Mouse (Mus musculus): ENCODE data around the gene 1810009A15Rik. TPM values are rescaled to one million over a fixed set of nuclear protein-coding genes. Genes with fewer than 3 reads are reported as not detected.

1810009A15Rik gene
- total RNA-seq (2023), result 32.7 to 40.6 TPM (median 37.3 TPM) in 4 replicates

DNA sequence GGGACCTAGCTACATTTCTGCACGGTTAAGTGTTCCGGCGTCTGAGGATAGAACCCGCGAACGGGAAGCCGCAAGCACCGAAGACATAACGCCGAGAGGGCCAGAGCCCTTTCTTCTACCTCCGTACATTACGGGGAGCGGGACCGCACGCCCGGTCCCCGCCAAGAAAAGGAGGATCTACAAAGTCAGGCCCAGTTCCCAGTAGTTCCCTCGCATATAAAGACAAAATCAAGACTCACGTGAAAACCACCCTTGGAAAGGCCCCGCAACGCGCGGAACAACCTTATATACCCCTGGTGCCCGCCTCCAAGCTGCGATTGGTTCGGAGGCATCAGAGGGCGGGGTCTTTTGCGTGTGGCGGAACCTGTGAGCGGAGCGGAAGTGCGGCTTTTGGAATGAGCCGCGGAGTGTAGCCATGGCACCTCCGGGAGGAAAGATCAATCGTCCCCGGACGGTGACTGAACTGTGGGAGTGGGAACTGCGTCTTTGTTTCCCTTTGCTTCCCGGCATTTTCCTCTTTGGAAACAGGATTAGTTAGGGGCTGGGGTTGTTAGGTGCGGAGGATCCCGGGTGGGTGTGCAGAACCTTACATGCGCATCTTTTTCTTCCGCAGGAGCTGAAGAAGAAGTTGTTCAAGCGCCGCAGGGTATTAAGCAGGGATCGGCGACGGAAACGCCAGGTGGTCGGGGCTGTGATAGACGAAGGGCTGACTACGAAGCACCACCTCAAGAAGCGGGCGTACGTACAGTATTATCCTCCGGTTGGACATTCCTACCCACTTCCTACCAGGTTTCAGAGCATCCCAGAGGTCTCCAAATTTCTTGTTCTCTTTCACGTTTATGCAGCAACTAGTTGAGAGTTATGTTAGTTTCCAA, at the start of gene 1810009A15Rik, which contains the start of gene Gm49416:
Gene 1810009A15Rik (plus strand): TSS at position 343 of the 875 bp plus-strand sequence.
Gene Gm49416 (plus strand): TSS at position 416 of the 875 bp plus-strand sequence.

DNA sequence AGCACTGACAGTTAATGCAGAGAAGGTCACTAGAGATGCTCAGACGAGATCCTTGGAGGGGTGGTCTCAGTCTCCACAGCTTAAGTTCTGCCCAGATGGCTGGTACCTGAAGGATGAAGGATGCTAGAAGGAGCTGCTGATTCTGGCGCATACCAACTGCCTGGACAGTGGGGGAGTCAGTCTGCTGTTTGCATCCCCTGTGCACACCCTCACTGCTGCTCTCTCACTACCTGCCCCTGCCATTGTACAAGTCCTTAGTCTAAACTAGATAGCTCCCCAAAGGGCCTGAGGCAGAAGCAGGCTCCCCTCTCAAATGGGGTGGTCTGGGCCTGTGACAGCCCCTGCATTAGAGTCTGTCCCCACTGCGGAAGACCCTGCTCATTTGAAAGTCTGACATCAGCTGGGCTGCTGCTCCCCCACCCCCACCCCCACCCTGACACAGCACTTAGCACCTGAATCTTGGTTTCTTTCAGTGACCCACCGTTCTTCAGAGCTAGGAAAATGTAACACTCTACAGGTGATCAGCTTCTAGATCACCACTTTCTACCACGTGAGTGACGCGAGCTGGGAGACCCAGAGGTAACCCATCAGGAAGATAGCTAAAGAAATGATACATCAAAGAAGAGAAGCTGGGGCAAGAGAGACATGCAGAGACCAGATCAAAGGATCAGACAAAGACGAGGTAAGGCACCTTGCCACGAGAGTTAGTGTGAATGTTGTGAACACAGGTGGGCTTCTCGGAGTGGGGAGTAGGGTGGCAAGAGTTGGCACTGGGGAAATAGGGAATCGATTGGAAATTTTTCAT, 49.3 kb upstream of the 1810009A15Rik start, which contains the start of gene Gng3:
Gene Gng3 (minus strand): TSS at position 92 of the 805 bp plus-strand sequence.

DNA sequence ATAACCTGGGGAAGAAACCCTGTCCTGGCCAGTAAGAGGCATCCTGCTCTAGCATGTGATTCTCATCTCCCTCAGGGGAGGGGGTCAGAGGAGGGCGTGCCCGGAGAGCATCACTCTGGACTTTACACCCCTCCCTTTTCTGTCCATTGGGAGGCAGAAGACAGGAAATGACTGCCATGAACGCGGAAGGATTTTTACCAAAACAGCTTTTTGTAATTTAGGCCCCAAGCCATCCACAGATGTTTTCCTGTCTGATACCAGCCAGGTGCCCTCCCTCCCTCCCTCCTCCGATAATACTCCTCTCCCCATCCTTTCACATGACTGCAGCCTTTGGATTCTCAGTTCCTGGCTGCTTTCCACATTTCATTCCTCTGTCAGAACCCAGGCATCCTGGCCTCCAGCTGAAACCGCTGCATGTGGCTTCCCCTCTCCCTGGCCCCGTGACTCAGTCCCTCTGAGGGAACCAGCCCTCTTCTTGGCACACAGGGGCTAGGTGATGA, 38.2 kb upstream of the 1810009A15Rik start, which contains the start of gene Lrrn4cl:
Gene Lrrn4cl (plus strand): TSS at position 367 of the 500 bp plus-strand sequence.

DNA sequence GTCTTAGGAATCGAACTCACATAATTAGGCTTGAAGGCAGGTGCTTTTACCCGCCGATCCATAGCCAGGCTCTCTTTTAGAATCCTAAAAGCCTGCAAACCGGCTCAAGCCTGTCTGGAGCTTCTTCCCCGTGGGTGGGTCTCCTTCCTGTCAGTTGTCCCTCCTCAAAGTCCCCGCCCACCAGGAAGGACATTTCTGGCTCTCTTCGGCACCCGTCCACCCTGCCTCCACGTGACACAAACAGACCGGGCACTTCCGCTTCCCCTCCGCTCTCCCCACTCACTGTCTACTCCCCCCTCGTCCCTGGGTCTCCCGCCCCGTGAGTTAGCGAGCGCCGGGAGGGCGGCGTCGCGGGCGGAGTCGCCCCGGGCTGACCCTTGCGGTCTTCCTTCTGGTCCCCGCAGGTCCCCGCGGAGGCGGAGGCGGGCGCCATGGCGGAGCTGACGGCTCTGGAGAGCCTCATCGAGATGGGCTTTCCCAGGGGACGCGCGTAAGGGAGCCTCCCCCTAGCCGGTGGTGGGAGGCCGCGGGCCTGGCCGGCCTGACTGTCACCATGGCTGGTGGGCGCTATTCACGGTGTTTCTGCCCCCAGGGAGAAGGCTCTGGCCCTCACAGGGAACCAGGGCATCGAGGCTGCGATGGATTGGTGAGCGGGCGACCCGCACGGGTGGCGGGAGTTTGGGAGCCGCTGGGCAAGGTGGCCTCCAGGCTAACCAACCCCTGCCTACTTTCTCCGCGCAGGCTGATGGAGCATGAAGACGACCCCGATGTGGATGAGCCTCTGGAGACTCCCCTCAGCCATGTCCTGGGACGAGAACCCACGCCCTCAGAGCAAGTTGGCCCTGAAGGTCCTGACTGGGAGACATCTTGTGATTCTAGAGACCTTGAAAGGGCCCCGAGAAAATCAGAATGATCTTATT, 17.1 kb upstream of the 1810009A15Rik start, which contains the start of gene Ubxn1:
Gene Ubxn1 (plus strand): TSS at position 230 of the 920 bp plus-strand sequence.

DNA sequence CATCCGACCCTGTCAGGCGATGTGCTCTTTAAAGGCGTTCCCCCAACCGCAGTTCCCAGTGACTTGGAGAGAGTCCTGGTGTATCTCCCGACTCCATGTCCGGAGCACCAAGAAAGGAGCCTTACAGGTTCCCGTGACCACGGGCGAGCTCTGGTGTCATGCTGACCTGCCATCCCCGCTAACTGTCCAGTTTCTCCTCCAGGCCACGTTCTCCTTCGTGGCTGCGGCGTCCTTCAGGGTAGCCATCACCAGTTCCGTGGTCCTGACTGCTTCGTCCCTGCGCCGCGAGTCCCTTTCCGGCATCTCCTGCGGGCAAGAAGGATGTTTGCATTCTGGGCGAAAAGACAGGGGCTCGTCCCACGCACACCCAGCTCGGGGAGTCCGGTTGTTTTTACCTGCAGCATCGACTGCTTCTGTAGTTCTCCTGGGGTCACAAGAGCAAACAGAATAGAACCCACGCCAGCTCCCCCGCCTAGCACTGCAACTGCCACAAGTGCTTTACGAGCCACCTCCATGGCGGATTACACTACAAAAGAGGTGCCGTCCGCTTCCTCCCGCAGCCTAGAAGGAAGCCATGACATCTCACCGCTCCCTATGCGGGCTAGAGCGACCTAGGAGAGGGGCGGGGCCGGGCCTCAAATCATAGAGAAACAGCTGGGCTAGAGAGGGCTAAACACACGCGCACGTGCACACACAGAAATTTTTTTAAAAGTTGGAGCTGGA, 8.2 kb upstream of the 1810009A15Rik start, which contains the start of gene Uqcc3:
Gene Uqcc3 (minus strand): TSS at position 613 of the 723 bp plus-strand sequence.

DNA sequence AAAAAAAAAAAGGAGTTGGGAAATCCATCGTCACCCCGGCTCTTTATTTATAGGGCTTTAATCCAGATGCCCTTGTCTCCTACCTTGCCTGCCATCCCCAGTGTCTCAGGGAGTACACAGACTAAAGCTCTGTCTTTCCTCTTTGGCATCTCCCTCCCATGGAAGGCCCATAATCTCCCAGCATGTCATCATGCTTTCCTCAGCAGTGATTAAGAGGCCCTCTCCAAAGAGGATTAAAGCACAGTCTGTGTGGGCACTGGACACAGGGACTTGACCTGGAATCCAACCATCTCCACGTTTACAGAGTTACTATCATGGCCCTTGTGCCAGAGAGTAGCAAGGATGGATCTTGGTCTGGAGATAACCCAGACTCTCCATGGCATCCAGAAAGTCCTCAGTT, 5.0 kb upstream of the 1810009A15Rik start, which contains the start of the genes Lbhd1 and Gm49403:
Gene Lbhd1 (plus strand): TSS at position 117 of the 400 bp plus-strand sequence.
Gene Gm49403 (plus strand): TSS at position 315 of the 400 bp plus-strand sequence.

DNA sequence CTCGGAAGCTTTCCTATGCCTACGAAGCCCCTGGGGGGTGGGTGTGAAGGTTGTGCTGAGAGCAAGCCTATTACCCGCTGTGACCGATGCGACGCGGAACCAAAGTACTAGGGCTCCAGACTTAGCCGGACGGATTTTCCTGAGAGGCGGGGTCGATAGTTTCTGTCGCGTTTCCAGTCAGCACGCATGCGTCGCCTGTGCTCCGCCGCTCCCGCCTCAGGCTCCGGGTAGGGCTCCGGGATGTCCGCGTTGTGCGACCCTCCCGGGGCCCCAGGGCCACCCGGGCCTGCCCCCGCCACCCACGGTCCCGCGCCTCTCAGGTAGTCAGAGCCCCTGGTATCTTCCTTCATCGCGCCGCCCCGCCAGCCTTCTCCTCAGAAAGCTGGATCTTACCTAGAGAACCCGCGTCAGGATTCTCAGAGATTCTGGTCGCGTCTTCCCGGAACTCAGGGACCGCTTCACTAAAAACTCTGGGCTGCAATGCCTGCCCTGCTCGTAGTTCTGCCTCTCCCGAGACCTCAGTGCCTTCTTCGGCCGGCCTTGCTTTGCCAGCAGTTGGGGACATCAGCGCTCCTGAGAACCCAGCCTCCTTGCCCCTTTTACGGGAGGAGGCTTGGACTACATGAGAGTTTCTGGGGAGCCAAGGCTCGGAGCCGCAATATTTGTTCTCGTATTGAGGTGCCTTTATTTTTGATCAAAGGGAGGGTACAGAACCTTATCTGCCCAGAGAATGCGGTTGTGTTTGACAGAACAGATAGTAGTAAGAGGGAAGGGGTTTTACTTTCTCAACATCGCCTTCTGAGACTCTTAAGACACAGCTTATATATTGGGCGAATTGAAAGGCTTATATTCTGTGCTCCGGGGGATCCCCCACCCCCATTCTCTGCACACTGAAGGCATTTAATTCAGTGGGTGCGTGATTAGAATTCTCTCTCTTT, 4.4 kb downstream of the 1810009A15Rik start, which contains the start of gene Ints5:
Gene Ints5 (plus strand): TSS at position 177 of the 938 bp plus-strand sequence.

DNA sequence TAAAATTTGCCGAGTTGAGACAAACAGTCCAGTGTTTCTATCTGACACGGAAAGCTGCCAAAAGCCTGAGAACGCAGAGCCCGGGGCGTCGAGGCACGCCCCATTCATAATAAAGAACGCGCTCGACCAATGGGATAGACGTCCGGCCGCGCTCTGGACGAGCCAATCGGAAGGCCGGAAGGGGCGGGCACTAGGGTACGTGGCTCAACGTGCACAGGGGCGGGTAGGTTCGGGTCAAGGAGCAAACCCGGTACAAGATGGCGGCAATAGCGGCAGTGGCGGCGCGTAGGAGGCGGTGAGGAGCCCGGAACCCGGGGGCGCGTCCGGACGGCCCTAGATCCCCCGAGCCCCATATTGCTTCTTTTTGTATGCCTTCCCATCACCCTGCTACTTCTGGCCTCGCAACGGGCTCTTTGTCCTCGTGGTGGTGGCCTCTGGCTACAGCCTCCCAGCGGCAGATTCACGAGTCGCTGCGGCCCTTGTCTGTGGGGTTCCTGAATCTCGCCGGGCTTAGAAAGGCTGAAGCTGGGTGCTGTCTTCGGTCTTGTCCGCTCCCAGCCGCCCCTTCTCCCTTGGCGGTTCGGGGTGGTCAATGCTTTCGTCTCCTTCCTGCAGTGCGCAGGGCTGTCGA, 9.3 kb downstream of the 1810009A15Rik start, which contains the start of gene Ganab:
Gene Ganab (plus strand): TSS at position 207 of the 631 bp plus-strand sequence.

DNA sequence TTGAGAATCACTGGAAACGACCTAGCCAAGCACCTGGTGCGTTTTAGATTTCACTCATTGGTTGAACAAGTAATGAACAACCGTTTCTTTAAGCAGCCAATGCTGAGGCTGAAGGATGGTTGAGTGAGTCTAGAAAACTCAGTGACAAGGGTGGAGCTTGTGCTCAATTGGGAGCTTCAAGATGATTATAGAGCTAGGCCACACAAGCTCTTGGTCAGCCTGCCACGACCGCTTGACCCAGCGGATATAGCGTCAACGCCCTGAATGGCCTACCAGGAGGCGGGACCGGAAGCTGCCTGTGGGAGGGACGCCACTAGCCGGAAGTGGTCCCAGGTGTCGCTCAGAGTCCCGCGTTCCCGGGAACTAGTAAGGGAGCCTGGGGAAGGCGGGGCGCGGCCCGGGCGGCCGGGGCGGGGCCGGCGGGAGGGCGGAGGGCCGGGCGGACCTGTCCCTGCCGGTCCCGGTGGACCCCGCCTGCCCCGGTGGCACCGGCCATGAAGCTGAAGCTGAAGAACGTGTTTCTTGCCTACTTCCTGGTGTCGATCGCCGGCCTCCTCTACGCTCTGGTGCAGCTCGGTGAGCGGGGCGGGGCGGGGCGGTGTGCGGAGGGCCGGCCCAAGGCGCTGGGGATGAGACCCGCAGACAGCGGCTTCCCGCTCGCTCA, 31.6 kb downstream of the 1810009A15Rik start, which contains the start of gene B3gat3:
Gene B3gat3 (plus strand): TSS at position 302 of the 664 bp plus-strand sequence.

DNA sequence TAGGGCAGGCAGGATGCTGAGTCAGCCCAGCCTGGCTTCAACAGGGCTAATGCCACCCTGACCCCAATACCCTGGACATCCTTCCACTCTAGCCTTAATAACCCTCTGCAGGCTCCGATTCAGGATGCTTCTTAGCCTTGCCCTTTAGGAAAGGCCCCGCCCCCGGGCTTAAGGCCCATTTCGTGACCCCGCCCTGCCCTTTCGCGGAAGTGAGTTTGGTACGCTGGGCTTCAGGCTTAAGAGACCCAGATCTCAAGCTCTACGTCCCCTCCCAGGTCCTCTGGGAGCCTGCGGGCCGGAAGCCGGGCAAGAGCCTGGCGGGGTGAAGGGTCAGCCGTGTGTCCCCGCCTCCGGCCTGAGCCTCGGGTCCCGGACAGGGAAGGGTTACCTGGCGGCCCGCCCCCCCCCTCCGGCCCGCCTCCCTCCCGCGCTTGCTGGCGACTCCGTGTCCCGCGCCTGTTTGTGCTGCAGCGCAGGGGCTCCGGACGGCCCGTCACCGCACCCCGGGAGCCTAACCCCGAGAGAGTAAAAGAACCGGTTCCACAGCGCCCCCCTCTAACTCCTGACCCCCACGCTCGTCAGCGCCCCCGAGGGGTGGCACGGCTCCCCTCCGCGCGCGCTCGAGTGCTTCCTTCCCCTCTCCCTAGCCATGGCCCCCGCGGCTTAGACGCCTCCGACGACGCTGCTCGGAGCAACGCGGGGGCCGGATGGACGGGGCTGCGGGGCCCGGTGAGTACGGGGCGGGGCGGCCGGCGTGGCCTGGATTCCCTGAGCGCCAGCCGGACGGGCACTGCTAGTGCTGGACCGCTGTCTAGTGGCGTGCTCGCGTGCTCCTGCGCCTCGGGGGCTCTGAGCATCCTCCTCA, 40.8 kb downstream of the 1810009A15Rik start, which contains the start of the genes Rom1 and Eml3:
Gene Rom1 (minus strand): TSS at position 133 of the 865 bp plus-strand sequence.
Gene Eml3 (plus strand): TSS at position 329 of the 865 bp plus-strand sequence.

Other genes starting within 250 kb of the 1810009A15Rik start
- not detected in 4 replicates for gene Chrm1, start 225.1 kb upstream of the 1810009A15Rik start, total RNA-seq (2023)
- gene Slc3a2, start 165.5 kb upstream of the 1810009A15Rik start, total RNA-seq (2023), result 230 to 247 TPM (median 235 TPM) in 4 replicates
- 62.8 to 83.7 TPM (median 79.5 TPM) in 4 replicates for gene Wdr74, start 153.0 kb upstream of the 1810009A15Rik start, total RNA-seq (2023)
- 3.0 to 7.4 TPM (median 4.7 TPM) in 4 replicates for gene 1700092M07Rik, start 148.1 kb upstream of the 1810009A15Rik start, total RNA-seq (2023)
- gene Stx5a, start 147.4 kb upstream of the 1810009A15Rik start, total RNA-seq (2023), result 237 to 245 TPM (median 241 TPM) in 4 replicates
- gene Nxf1, start 131.8 kb upstream of the 1810009A15Rik start, total RNA-seq (2023), result 377 to 393 TPM (median 389 TPM) in 4 replicates
- gene Tmem223, start 117.9 kb upstream of the 1810009A15Rik start, total RNA-seq (2023), result 26.2 to 31.3 TPM (median 28.9 TPM) in 4 replicates
- 63.6 to 73.3 TPM (median 71.5 TPM) in 4 replicates for gene Tmem179b, start 114.4 kb upstream of the 1810009A15Rik start, total RNA-seq (2023)
- 20.5 to 27.0 TPM (median 24.5 TPM) in 4 replicates for gene Taf6l, start 102.4 kb upstream of the 1810009A15Rik start, total RNA-seq (2023)
- gene Polr2g, start 90.3 kb upstream of the 1810009A15Rik start, total RNA-seq (2023), result 58.1 to 65.7 TPM (median 60.7 TPM) in 4 replicates
- 1.3 to 2.0 TPM (median 1.6 TPM) in 4 replicates for gene Zbtb3, start 86.3 kb upstream of the 1810009A15Rik start, total RNA-seq (2023)
- gene Ttc9c, start 69.5 kb upstream of the 1810009A15Rik start, total RNA-seq (2023), result 28.9 to 33.7 TPM (median 30.1 TPM) in 4 replicates
- gene Hnrnpul2, start 68.8 kb upstream of the 1810009A15Rik start, total RNA-seq (2023), result 104 to 114 TPM (median 109 TPM) in 4 replicates
- gene AC129217.1, start 59.1 kb upstream of the 1810009A15Rik start, total RNA-seq (2023), result 6.4 to 30.3 TPM (median 16.5 TPM) in 4 replicates
- 45.4 to 52.9 TPM (median 48.9 TPM) in 4 replicates for gene Bscl2, start 51.4 kb upstream of the 1810009A15Rik start, total RNA-seq (2023)
- not detected in 4 replicates for gene Gng3, start 49.7 kb upstream of the 1810009A15Rik start, total RNA-seq (2023)
- 0.32 to 0.75 TPM (median 0.51 TPM) in 4 replicates for gene Lrrn4cl, start 38.1 kb upstream of the 1810009A15Rik start, total RNA-seq (2023)
- gene Ubxn1, start 17.4 kb upstream of the 1810009A15Rik start, total RNA-seq (2023), result 133 to 143 TPM (median 140 TPM) in 4 replicates
- gene Uqcc3, start 7.9 kb upstream of the 1810009A15Rik start, total RNA-seq (2023), result 20.6 to 24.9 TPM (median 22.3 TPM) in 4 replicates
- 5.1 to 16.0 TPM (median 14.2 TPM) in 4 replicates for gene Lbhd1, start 5.1 kb upstream of the 1810009A15Rik start, total RNA-seq (2023)
- not detected in 4 replicates for gene Gm49403, start 4.9 kb upstream of the 1810009A15Rik start, total RNA-seq (2023)
- 4.7 to 5.0 TPM in 2 of 4 replicates, not detected in the others for gene Gm49416, start 73 bp downstream of the 1810009A15Rik start, total RNA-seq (2023)
- gene Ints5, start 4.2 kb downstream of the 1810009A15Rik start, total RNA-seq (2023), result 17.6 to 20.4 TPM (median 19.8 TPM) in 4 replicates
- 148 to 156 TPM (median 152 TPM) in 4 replicates for gene Ganab, start 9.2 kb downstream of the 1810009A15Rik start, total RNA-seq (2023)
- 62.7 to 65.2 TPM (median 64.4 TPM) in 4 replicates for gene B3gat3, start 31.5 kb downstream of the 1810009A15Rik start, total RNA-seq (2023)
- gene Rom1, start 40.5 kb downstream of the 1810009A15Rik start, total RNA-seq (2023), result 4.1 to 5.4 TPM (median 5.0 TPM) in 4 replicates
- gene Eml3, start 40.7 kb downstream of the 1810009A15Rik start, total RNA-seq (2023), result 90.1 to 96.3 TPM (median 93.0 TPM) in 4 replicates
- gene Mta2, start 53.0 kb downstream of the 1810009A15Rik start, total RNA-seq (2023), result 193 to 211 TPM (median 196 TPM) in 4 replicates
- 44.1 to 51.1 TPM (median 47.8 TPM) in 4 replicates for gene Tut1, start 65.0 kb downstream of the 1810009A15Rik start, total RNA-seq (2023)
- 481 to 522 TPM (median 501 TPM) in 4 replicates for gene Eef1g, start 78.2 kb downstream of the 1810009A15Rik start, total RNA-seq (2023)
- gene Ahnak, start 100.4 kb downstream of the 1810009A15Rik start, total RNA-seq (2023), result 135 to 153 TPM (median 149 TPM) in 4 replicates
- gene Scgb1a1, start 199.1 kb downstream of the 1810009A15Rik start, total RNA-seq (2023), result not detected in 4 replicates
- gene Asrgl1, start 246.8 kb downstream of the 1810009A15Rik start, total RNA-seq (2023), result 20.9 to 32.7 TPM (median 25.2 TPM) in 4 replicates